Mouse (Mus musculus) ES-E14 (cell line): ENCODE measurements around the gene Ddx58.

Experiments
- CHD2 ChIP-seq: IDR thresholded peaks from 2 replicates; pipeline ENCODE4 v1.6.1; 2014; ENCODE audit warnings: mild to moderate bottlenecking, low read depth, low read length, inconsistent platforms
- HCFC1 ChIP-seq: IDR thresholded peaks from 2 replicates; pipeline ENCODE4 v1.6.1; 2012; ENCODE audit warnings: low read length, inconsistent platforms, borderline replicate concordance; ENCODE audit not compliant: insufficient read depth
- MAFK ChIP-seq: IDR thresholded peaks from 2 replicates; pipeline ENCODE4 v1.6.1; 2014; ENCODE audit warnings: mild to moderate bottlenecking, low read depth, low read length, inconsistent platforms; ENCODE audit not compliant: insufficient read depth
- ZC3H11A ChIP-seq: IDR thresholded peaks from 2 replicates; pipeline ENCODE4 v1.6.1; 2012; ENCODE audit warnings: low read depth, mild to moderate bottlenecking, inconsistent platforms, low read length, borderline replicate concordance

DNA sequence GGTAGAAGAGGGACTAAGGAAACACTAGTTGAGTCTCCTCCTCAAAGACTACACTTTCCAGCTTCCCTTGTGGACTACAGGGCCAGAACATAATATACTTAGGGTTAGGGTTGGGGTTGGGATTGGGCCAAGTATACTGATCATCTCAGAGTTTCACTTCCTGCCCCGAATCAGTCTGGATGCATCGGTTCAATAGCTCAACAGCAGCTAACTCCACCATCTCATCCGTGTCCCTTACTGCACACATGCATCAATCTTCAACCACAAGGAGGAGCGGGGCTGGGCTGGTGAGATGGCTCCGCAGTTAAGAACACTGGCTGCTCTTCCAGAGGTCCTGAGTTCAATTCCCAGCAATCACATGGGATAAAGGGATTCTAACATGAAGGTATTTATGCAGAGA is 11.4 kb upstream of the Ddx58 start:
- TF ChIP-seq ZC3H11A (no peak), HCFC1 (no peak), CHD2 (no peak), MAFK (no peak)
